Mouse (Mus musculus) bone marrow, adult 2 months (tissue): ENCODE measurements around the gene Vmn1r116. TPM values are rescaled to one million over a fixed set of nuclear protein-coding genes. Genes with fewer than 3 reads are reported as not detected.
"Not testable (repeated sequence)": the region's sequence is repeated elsewhere in the genome, so short reads cannot be mapped to it uniquely, and the experiment has no call there.

Experiments
- H3K27ac ChIP-seq: fragments of 200-500 bp; 2 replicates; pipeline ENCODE4 v1.5.1; 2012; ENCODE audit warnings: low read depth, mild to moderate bottlenecking, control low read depth, inconsistent platforms, low read length; ENCODE audit not compliant: control insufficient read depth, poor library complexity, insufficient read depth
- H3K4me1 ChIP-seq: fragments of 200-500 bp; 2 replicates; pipeline ENCODE4 v1.6.1; 2011; ENCODE audit warnings: low read length; ENCODE audit not compliant: control insufficient read depth, insufficient read depth
- H3K4me3 ChIP-seq: fragments of 200-500 bp; replicated peaks from 2 replicates; pipeline ENCODE3; 2011; ENCODE audit warnings: mild to moderate bottlenecking, low read depth, low read length, control low read depth; ENCODE audit not compliant: control insufficient read depth
- WGBS: fragments of 180-500 bp; shearing (Covaris S2); methylation state at CpG from one replicate; pipeline ENCODE4 v1.1.7; 2018; 5-methylcytosine and 5-hydroxymethylcytosine counted together
- polyA plus RNA-seq: library from polyadenylated mRNA; stranded (reverse); fragments of >200 nt; gene quantifications from 2 replicates; pipeline ENCODE4 v1.2.4, GENCODE M21; 2011; ENCODE audit warnings: low replicate concordance; ENCODE audit not compliant: missing spikeins, insufficient read depth, insufficient read length

Gene Vmn1r116
- polyA plus RNA-seq = not detected in 2 replicates

DNA sequence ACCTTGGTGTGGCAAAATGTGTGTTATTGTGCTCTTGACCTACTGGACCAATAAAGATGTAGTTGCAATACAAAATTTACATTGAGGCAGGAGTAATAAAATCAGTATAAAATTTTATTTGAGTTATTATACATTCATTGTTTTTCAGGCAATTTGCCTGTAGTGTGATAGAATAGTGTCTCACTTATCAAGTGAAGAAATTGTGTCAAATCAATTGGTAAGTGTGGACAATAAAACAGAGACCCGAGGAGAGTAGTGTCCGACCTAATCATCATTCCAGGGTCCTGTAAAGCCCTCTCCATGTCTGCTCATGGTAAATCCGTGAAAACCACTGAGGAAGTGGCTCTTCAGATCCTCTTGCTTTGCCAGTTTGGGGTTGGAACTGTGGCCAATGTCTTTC is at the start of gene Vmn1r116:
Vmn1r116 (plus strand) TSS at position 301 of the 400 bp plus-strand sequence.
- WGBS = 14% methylated on average over 3 of the region's 3 CpGs
- not testable (repeated sequence) for H3K4me3 ChIP-seq, H3K4me1 ChIP-seq, H3K27ac ChIP-seq

DNA sequence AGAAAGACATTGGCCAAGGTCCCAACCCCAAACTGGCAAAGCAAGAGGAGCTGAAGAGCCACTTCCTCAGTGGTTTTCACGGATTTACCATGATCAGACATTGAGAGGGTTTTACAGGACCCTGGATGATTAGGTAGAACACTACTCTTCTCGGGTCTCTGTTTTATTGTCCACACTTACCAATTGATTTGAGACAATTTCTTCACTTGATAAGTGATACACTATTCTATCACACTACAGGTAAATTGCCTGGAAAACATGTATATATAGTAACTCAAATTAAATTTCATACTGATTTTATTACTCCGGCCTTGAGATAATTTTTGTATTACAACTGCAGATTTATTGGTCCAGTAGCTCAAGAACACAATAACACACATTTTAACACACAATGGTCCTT is 27.2 kb upstream of the Vmn1r116 start, which contains the start of gene Vmn1r115:
Vmn1r115 (minus strand) TSS at position 101 of the 400 bp plus-strand sequence.
- WGBS = 78% methylated on average over 1 of the region's 3 CpGs
- not testable (repeated sequence) for H3K4me1 ChIP-seq, H3K27ac ChIP-seq, H3K4me3 ChIP-seq

DNA sequence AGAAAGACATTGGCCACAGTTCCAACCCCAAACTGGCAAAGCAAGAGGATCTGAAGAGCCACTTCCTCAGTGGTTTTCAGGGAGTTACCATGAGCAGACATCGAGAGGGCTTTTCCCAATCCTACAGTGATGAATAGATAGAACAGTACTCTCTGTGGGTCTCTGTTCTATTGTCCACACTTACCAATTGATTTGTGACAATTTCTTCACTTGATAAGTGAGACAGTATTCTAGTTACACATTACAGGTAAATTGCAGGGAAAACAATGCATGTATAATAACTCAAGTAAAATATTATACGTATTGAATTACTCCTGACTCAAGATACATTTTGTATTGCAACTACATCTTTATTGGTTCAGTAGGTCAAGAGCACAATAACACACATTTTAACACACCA is 12.0 kb downstream of the Vmn1r116 start, which contains the start of gene Vmn1r117:
Vmn1r117 (minus strand) TSS at position 101 of the 400 bp plus-strand sequence.
- not testable (repeated sequence) for H3K4me1 ChIP-seq, H3K4me3 ChIP-seq, H3K27ac ChIP-seq
- no CpG with 5 or more reads among the region's 2 CpGs for WGBS

DNA sequence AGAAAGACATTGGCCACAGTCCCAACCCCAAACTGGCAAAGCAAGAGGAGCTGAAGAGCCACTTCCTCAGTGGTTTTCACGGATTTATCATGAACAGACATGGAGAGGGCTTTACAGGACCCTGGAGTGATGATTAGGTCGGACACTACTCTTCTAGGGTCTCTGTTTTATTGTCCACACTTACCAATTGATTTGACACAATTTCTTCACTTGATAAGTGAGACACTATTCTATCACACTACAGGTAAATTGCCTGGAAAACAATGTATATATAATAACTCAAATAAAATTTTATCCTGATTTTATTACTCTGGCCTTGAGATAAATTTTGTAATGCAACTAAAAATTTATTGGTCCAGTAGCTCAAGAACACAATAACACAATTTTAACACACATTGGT is 40.2 kb downstream of the Vmn1r116 start, which contains the start of gene Vmn1r118:
Vmn1r118 (minus strand) TSS at position 101 of the 400 bp plus-strand sequence.
- not testable (repeated sequence) for H3K4me1 ChIP-seq, H3K4me3 ChIP-seq, H3K27ac ChIP-seq
- no CpG with 5 or more reads among the region's 2 CpGs for WGBS

Other genes starting within 250 kb of the Vmn1r116 start
- gene Vmn1r107, start 203.3 kb upstream of the Vmn1r116 start, polyA plus RNA-seq = not detected in 2 replicates
- gene Vmn1r111, start 169.0 kb upstream of the Vmn1r116 start, polyA plus RNA-seq = not detected in 2 replicates
- not detected in 2 replicates for gene Gm10668, start 141.6 kb upstream of the Vmn1r116 start, polyA plus RNA-seq
- not detected in 2 replicates for gene Vmn1r112, start 101.1 kb upstream of the Vmn1r116 start, polyA plus RNA-seq
- gene Vmn1r113, start 85.0 kb upstream of the Vmn1r116 start, polyA plus RNA-seq = not detected in 2 replicates
- gene Vmn1r114, start 60.1 kb upstream of the Vmn1r116 start, polyA plus RNA-seq = not detected in 2 replicates
- not detected in 2 replicates for gene Vmn1r115, start 27.3 kb upstream of the Vmn1r116 start, polyA plus RNA-seq
- not detected in 2 replicates for gene Vmn1r117, start 11.9 kb downstream of the Vmn1r116 start, polyA plus RNA-seq
- gene Vmn1r118, start 40.1 kb downstream of the Vmn1r116 start, polyA plus RNA-seq = not detected in 2 replicates
- gene Vmn1r119, start 140.2 kb downstream of the Vmn1r116 start, polyA plus RNA-seq = not detected in 2 replicates
- gene Vmn1r120, start 181.5 kb downstream of the Vmn1r116 start, polyA plus RNA-seq = not detected in 2 replicates
- not detected in 2 replicates for gene Vmn1r121, start 226.3 kb downstream of the Vmn1r116 start, polyA plus RNA-seq